Mouse (Mus musculus) C2C12 (cell line): ENCODE measurements around the gene Spsb4. TPM values are rescaled to one million over a fixed set of nuclear protein-coding genes. Genes with fewer than 3 reads are reported as not detected.

Source experiments
- H3K27me3 ChIP-seq: one replicate; pipeline ENCODE4 v1.6.1; 2011; ENCODE audit not compliant: control insufficient read depth, insufficient read depth, insufficient read length
- H3K36me3 ChIP-seq: one replicate; pipeline ENCODE4 v1.6.1; 2011; ENCODE audit not compliant: control insufficient read depth, insufficient read depth
- H3K4me3 ChIP-seq: one replicate; pipeline ENCODE4 v1.5.1; 2011; ENCODE audit warnings: mild to moderate bottlenecking, control low read depth; ENCODE audit not compliant: poor library complexity, insufficient read depth, severe bottlenecking
- H3K79me2 ChIP-seq: one replicate; pipeline ENCODE4 v1.6.1; 2011; ENCODE audit not compliant: control insufficient read depth, insufficient read depth
- H3K79me3 ChIP-seq: one replicate; pipeline ENCODE4 v1.6.1; 2011; ENCODE audit warnings: low read depth, control low read depth
- H3ac ChIP-seq: one replicate; pipeline ENCODE3; 2011; ENCODE audit warnings: low read depth; ENCODE audit not compliant: control insufficient read depth, insufficient read length
- CEBPB ChIP-seq: IDR thresholded peaks from one replicate; pipeline ENCODE4 v1.6.1; 2011; ENCODE audit warnings: low read depth, mild to moderate bottlenecking, control low read depth, moderate library complexity
- CTCF ChIP-seq: IDR thresholded peaks from one replicate; pipeline ENCODE4 v1.5.1; 2011; ENCODE audit not compliant: control insufficient read depth, insufficient read depth, insufficient read length
- FOSL1 ChIP-seq: IDR thresholded peaks from one replicate; pipeline ENCODE4 v1.8.0; 2011; ENCODE audit warnings: mild to moderate bottlenecking, low read length; ENCODE audit not compliant: poor library complexity, insufficient read depth, severe bottlenecking
- MAX ChIP-seq: IDR thresholded peaks from one replicate; pipeline ENCODE4 v1.6.1; 2011; ENCODE audit warnings: mild to moderate bottlenecking, control low read depth
- MYOD1 ChIP-seq: IDR thresholded peaks from one replicate; pipeline ENCODE4 v1.6.1; 2011; ENCODE audit warnings: low read depth; ENCODE audit not compliant: control insufficient read depth, insufficient read length
- MYOG ChIP-seq: IDR thresholded peaks from one replicate; pipeline ENCODE4 v1.6.1; 2011; ENCODE audit not compliant: control insufficient read depth, insufficient read length; ENCODE audit errors: extremely low read depth
- USF1 ChIP-seq: IDR thresholded peaks from one replicate; pipeline ENCODE4 v1.6.1; 2011; ENCODE audit warnings: low read depth, mild to moderate bottlenecking, control low read depth, moderate library complexity
- polyA plus RNA-seq: library from polyadenylated mRNA; unstranded; fragments of >200 nt; fragmentation: generic; extraction: Trizol; gene quantifications from one replicate; pipeline ENCODE4 v1.2.1, GENCODE M21; 2012; ENCODE audit warnings: missing spikeins

Gene Spsb4
- polyA plus RNA-seq, 1 experiment: 1.6 TPM

DNA sequence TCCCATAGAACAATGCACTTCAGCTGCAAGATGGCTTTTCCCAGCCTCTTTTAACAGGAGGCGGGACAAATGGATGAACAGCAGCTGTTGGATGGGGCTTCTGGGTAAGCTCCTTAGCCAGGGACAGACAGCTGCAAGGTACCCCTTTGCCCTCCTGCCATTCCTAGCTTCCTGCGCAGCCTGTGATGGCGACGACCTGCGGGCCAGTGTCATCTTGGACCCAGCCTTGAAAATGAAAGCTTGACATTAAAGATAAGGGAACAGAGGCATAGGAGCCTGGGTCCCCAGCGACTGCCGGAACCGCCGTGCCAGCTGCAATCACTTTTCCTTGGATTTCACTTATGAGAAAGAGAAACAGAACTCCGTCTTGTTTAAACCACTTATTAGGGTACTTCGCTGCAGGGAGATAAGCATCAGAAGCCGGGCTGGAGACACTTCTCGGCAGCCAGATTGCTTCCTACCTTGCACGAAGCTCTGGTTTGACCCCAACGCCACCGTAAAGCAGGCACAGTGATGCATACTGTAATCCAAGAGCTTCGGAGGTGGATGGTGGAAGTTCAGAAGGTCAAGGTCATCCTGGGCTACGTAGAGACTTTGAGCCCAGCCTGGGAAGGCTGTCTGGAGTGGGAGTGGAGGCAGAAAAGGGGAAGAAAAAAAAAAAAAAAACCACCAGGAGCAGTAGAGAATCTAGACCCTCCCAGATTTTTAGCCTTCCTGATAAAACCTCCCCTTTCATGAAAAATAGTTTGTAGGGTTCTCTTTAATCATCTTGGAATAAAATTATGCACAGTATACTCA, 38.1 kb upstream of the Spsb4 start:
- H3K79me3 ChIP-seq: no peaks in the 10 kb centered on the region
- no peak overlapping the region for H3K4me3 ChIP-seq

GRCm38 (mm10) chr9:97055906-97056305, 37.3 kb upstream of the Spsb4 start:
- H3K27me3 ChIP-seq: no peaks in the 10 kb centered on the region
- no peak overlapping the region for H3ac ChIP-seq
- no peaks in the 10 kb centered on the region for H3K79me2 ChIP-seq
- no peaks in the 10 kb centered on the region for H3K79me3 ChIP-seq
- no peak overlapping the region for H3K4me3 ChIP-seq
- TF ChIP-seq CTCF: no peak
- no peak for TF ChIP-seq MAX
- no peak for TF ChIP-seq MYOG
- no peak for TF ChIP-seq USF1
- no peak for TF ChIP-seq MYOD1
- no peak for TF ChIP-seq FOSL1
- no peak for TF ChIP-seq CEBPB
- H3K36me3 ChIP-seq: no peaks in the 10 kb centered on the region

More for the DNA sequence above, 38.1 kb upstream of the Spsb4 start:
- Histone ChIP-seq H3K27me3 (no peaks in the 10 kb centered on the region), H3ac (no peak overlapping the region), H3K36me3 (no peaks in the 10 kb centered on the region), H3K79me2 (no peaks in the 10 kb centered on the region)
- no peak for TF ChIP-seq MAX

DNA sequence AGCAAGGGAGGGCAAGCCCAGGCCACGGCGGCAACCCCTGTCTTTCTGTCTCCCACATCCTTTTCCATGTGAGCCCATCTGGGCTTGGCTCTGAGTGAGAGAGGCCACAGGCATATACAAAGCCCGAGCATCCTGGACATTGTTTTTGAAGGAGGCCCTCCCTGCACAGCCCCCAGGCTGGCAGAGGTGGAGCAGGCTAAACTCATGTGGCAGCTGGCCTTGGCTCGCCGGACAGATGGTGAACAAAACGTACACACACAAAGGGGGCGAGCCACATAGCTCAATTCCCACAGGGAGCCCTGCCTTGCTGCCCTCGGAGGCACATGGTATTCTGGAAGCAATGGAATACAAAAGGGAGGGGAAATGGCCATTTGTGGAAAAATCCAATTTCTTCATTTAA, 32.5 kb upstream of the Spsb4 start:
- Histone ChIP-seq H3ac (no peak overlapping the region), H3K79me3 (no peaks in the 10 kb centered on the region)
- TF ChIP-seq MAX: no peak
- no peak for TF ChIP-seq CEBPB
- no peak for TF ChIP-seq MYOG
- TF ChIP-seq FOSL1: no peak
- TF ChIP-seq CTCF: no peak
- TF ChIP-seq USF1: no peak
- TF ChIP-seq MYOD1: no peak

DNA sequence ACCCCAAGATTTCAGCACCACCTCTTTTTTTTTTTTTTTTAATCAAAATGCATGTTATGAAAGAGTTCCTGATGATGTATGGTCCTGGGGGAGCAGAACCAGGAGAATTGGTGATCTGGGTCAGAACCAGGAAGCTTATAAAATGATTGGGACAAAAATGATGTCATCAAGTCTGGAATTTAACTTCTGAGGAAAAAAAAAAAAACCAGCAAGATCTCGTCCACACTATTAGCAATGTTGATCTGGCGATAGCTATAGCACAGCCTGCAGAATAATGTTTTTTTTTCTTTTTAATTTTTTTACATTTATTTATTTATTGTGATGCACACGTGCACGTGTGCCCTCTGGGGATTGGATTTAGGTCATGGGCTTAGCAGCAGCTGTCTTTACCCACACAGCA, 27.6 kb upstream of the Spsb4 start:
- no peak overlapping the region for H3ac ChIP-seq
- H3K79me2 ChIP-seq: no peaks in the 10 kb centered on the region
- no peaks in the 10 kb centered on the region for H3K79me3 ChIP-seq
- no peak for TF ChIP-seq FOSL1
- no peak for TF ChIP-seq MYOD1
- no peak for TF ChIP-seq MYOG
- no peak for TF ChIP-seq CEBPB
- no peak for TF ChIP-seq USF1
- no peak for TF ChIP-seq CTCF
- no peak for TF ChIP-seq MAX
- H3K36me3 ChIP-seq: no peaks in the 10 kb centered on the region
- no peak overlapping the region for H3K4me3 ChIP-seq
- H3K27me3 ChIP-seq: peaks cover 4% of the 10 kb centered on the region

More for the DNA sequence above, 32.5 kb upstream of the Spsb4 start:
- no peaks in the 10 kb centered on the region for H3K36me3 ChIP-seq
- no peaks in the 10 kb centered on the region for H3K27me3 ChIP-seq
- H3K79me2 ChIP-seq: no peaks in the 10 kb centered on the region
- H3K4me3 ChIP-seq: no peak overlapping the region

GRCm38 (mm10) chr9:97041633-97042032, 23.0 kb upstream of the Spsb4 start:
- H3K79me3 ChIP-seq: no peaks in the 10 kb centered on the region
- no peak overlapping the region for H3ac ChIP-seq
- TF ChIP-seq USF1 (no peak), MAX (no peak), CEBPB (no peak), MYOG (no peak), CTCF (no peak), FOSL1 (no peak), MYOD1 (no peak)
- H3K36me3 ChIP-seq: no peaks in the 10 kb centered on the region
- no peaks in the 10 kb centered on the region for H3K79me2 ChIP-seq
- H3K4me3 ChIP-seq: no peak overlapping the region
- H3K27me3 ChIP-seq: peaks cover 8% of the 10 kb centered on the region

DNA sequence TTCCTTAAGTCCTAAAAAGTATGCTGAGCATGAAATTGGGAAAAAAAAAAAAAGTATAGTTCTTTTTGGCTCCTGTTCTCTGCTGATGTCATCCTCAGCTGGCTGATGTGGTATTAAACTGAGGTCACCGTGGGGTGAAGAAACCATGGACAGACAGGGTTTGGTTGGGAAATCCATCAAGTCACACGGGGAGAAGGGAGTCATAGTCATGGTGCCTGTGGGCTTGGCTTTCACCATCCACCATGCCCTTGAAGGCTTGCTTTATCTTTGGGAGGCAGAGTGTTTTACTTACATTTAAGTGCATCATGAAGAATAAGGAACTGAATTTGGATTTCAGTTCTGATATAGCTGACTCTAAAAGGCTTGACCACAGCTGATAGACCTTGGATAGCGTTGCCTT, 19.4 kb upstream of the Spsb4 start:
- Histone ChIP-seq H3K4me3 (no peak overlapping the region), H3ac (no peak overlapping the region), H3K36me3 (no peaks in the 10 kb centered on the region), H3K79me2 (no peaks in the 10 kb centered on the region), H3K27me3 (peaks cover 8% of the 10 kb centered on the region), H3K79me3 (no peaks in the 10 kb centered on the region)
- TF ChIP-seq MAX (no peak), CEBPB (no peak), MYOG (no peak)
